Mouse (Mus musculus) midbrain, embryonic 14.5 days (tissue): ENCODE measurements around the gene Crnkl1. TPM values are rescaled to one million over a fixed set of nuclear protein-coding genes. Genes with fewer than 3 reads are reported as not detected.
A peak's percentile ranks its signal among the peaks of the same experiment; 100 is the strongest.
"Not testable (repeated sequence)": the region's sequence is repeated elsewhere in the genome, so short reads cannot be mapped to it uniquely, and the experiment has no call there.

Source experiments
- ATAC-seq: fragments of 200-750 bp; cut with Nextera tagmentation; 2 replicates; pipeline ENCODE4 v1.8.0; 2017; ENCODE audit warnings: moderate number of reproducible peaks, moderate library complexity; ENCODE audit not compliant: low FRiP score, low TSS enrichment
- DNase-seq: peaks from one replicate; pipeline ENCODE4 v3.0.0-alpha.2; 2015
- H3K27ac ChIP-seq: fragments of 300-500 bp; sonication (generic); replicated peaks from 2 replicates; pipeline ENCODE4 v1.5.1; 2014; ENCODE audit warnings: mild to moderate bottlenecking, low read depth, low read length, moderate library complexity
- H3K27me3 ChIP-seq: fragments of 300-500 bp; sonication (generic); 2 replicates; pipeline ENCODE4 v1.6.1; 2014; ENCODE audit warnings: low read length, control low read depth, mixed read lengths; ENCODE audit not compliant: control insufficient read depth, insufficient read depth
- H3K36me3 ChIP-seq: fragments of 300-500 bp; sonication (generic); 2 replicates; pipeline ENCODE4 v1.6.1; 2014; ENCODE audit warnings: low read length, control low read depth; ENCODE audit not compliant: control insufficient read depth, insufficient read depth
- H3K4me1 ChIP-seq: fragments of 300-500 bp; sonication (generic); 2 replicates; pipeline ENCODE4 v1.6.1; 2014; ENCODE audit warnings: mild to moderate bottlenecking, antibody characterized with exemption, low read length, control low read depth; ENCODE audit not compliant: control insufficient read depth, insufficient read depth
- H3K4me2 ChIP-seq: fragments of 300-500 bp; sonication (generic); 2 replicates; pipeline ENCODE4 v1.6.1; 2014; ENCODE audit warnings: mild to moderate bottlenecking, low read length, moderate library complexity
- H3K4me3 ChIP-seq: fragments of 300-500 bp; sonication (generic); replicated peaks from 2 replicates; pipeline ENCODE4 v1.5.1; 2014; ENCODE audit warnings: low read depth, low read length
- H3K9ac ChIP-seq: fragments of 300-500 bp; sonication (generic); replicated peaks from 2 replicates; pipeline ENCODE4 v1.6.1; 2014; ENCODE audit warnings: mild to moderate bottlenecking, low read length, moderate library complexity
- H3K9me3 ChIP-seq: fragments of 300-500 bp; sonication (generic); 2 replicates; pipeline ENCODE4 v1.6.1; 2016; ENCODE audit warnings: low read length, control low read depth, mixed read lengths; ENCODE audit not compliant: control insufficient read depth
- WGBS: fragments of 180-500 bp; shearing (Covaris S2); extraction: QIAGEN DNeasy Blood & Tissue Kit; methylation state at CpG from one replicate; pipeline ENCODE4 v1.1.7; 2014; 5-methylcytosine and 5-hydroxymethylcytosine counted together
- polyA plus RNA-seq: library from polyadenylated mRNA; unstranded; fragments of >200 nt; fragmentation: Nextera tagmentation; extraction: Ambion mirVana; gene quantifications from 2 replicates; pipeline ENCODE4 v1.2.1, GENCODE M21; 2014

Gene Crnkl1
- polyA plus RNA-seq, 1 experiment from 2014 or later, result 33.5 TPM

DNA sequence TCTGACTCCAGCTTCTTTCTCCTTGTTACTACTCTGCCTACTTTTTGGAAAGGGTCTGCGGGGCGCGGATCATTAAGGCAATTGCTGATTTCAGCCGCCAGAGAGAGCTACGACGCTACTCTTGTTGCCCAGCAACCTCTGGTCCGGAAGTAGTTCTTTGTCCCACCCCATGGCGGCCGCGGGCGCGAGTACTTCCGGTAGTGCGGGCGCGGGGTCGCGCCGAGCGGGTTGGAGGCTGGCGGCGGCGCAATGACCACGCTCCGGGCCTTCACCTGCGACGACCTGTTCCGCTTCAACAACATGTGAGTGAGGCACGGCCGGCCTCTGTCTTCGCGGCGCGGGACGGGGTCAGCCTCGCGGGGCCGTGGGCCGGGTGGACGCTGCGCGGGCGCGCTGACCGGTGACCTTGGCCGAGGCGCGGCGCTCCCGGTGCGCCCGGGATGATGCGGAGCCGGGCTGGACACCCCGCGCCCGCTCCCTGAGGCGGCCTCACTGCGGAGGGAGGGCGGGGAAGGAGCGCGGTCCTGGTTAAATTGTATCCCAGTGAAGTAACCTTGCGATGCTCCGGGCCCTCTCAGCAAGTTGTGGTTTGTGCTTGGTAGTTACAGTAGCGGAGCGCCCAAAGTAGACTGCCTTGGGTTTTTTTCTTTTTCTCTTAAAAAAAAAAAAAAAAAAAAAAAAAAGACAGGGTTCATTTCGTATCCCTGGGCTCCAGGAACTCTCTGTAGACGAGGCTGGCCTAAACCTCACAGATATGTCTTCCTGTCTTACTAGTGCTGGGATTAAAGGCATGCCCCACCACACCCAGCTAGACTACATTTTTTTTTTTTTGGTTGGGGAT, 31.5 kb downstream of the Crnkl1 start:
- peaks cover 13% of the 10 kb centered on the region for H3K4me1 ChIP-seq
- H3K9me3 ChIP-seq, result no peaks in the 10 kb centered on the region
- peak; percentile 97 for ATAC-seq
- under 1% methylated on average over 66 of the region's 68 CpGs for WGBS
- H3K27me3 ChIP-seq, result no peaks in the 10 kb centered on the region
- peak; percentile 96 for DNase-seq
- H3K4me3 ChIP-seq, result peak overlapping the region; percentile 97
- peak overlapping the region; percentile 80 for H3K27ac ChIP-seq
- H3K4me2 ChIP-seq, result peak overlapping the region; percentile 64
- H3K9ac ChIP-seq, result peak overlapping the region; percentile 90
- peaks cover 6% of the 10 kb centered on the region; the same call in 1 of the 2 replicates for H3K36me3 ChIP-seq

DNA sequence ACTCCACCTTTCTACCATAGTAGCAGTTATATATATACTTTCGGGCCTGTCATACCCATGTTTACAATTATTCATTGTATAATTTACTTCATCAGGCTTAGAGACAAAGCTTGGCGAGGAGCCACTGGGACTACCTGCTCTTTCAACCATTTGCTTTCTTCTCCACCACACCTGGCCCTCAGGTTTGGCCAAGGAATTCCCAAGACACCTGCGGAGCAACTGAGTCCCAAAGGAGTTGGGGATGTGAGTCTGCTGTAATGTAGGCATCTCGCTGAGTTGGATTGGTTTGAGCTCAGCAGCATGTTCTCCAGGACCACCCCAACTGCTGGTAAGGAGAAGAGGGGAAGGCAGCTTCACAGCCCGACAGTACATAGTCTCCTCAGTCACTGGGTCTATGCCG, 33.0 kb downstream of the Crnkl1 start, which contains the start of gene Naa20:
TSS of gene Naa20 (plus strand) at position 239 of the 400 bp plus-strand sequence.
- 90% methylated on average over 6 of the region's 6 CpGs for WGBS
- peaks cover 13% of the 10 kb centered on the region for H3K4me1 ChIP-seq
- H3K36me3 ChIP-seq, result peaks cover 1% of the 10 kb centered on the region; the same call in 1 of the 2 replicates
- H3K4me3 ChIP-seq, result peak within 1 kb of the TSS; percentile 97
- H3K9ac ChIP-seq, result no peak within 1 kb of the TSS
- ATAC-seq (no peak), DNase-seq (no peak)
- no peaks in the 10 kb centered on the region for H3K9me3 ChIP-seq
- H3K27me3 ChIP-seq, result no peaks in the 10 kb centered on the region
- H3K4me2 ChIP-seq, result peak within 1 kb of the TSS; percentile 64
- H3K27ac ChIP-seq, result no peak within 1 kb of the TSS

DNA sequence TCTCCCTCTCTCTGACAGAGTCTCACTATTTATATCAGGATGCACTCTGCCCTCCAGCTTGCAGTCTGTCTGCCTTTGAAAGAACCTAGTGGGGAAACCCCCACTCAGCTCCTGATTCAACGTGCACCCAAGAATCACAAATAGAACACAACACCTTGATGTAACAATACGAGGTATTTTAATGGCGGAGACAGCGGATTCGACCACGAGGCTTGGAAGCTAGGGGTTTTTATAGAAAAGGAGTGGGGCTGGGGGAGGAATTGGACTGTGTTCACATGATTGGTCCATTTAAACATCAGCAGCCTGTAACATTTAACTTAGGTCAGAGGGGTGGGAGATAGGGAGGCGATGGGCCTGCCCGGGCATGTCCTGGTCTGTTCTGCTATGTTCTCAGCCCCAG, 34.5 kb downstream of the Crnkl1 start:
- DNase-seq, H3K36me3 ChIP-seq, ATAC-seq, H3K27me3 ChIP-seq, H3K9ac ChIP-seq, H3K9me3 ChIP-seq, H3K4me2 ChIP-seq, H3K4me3 ChIP-seq, H3K27ac ChIP-seq: not testable (repeated sequence)
- H3K4me1 ChIP-seq, result peaks cover 13% of the 10 kb centered on the region
- 82% methylated on average over 6 of the region's 8 CpGs for WGBS

- 84% methylated on average over 9 of the region's 9 CpGs for WGBS
Observed at GRCm38 (mm10) chr2:145898106-145898505, 36.7 kb downstream of the Crnkl1 start.

GRCm38 (mm10) chr2:145893756-145894155, 41.1 kb downstream of the Crnkl1 start:
- no peak overlapping the region for H3K9ac ChIP-seq
- WGBS, result 99% methylated on average over 6 of the region's 6 CpGs
- H3K4me2 ChIP-seq, result no peak overlapping the region
- ATAC-seq (no peak), DNase-seq (no peak)
- H3K27ac ChIP-seq, result no peak overlapping the region
- no peaks in the 10 kb centered on the region for H3K36me3 ChIP-seq
- H3K4me3 ChIP-seq, result no peak overlapping the region
- no peaks in the 10 kb centered on the region for H3K27me3 ChIP-seq
- no peaks in the 10 kb centered on the region for H3K9me3 ChIP-seq
- H3K4me1 ChIP-seq, result no peaks in the 10 kb centered on the region

More at GRCm38 (mm10) chr2:145898106-145898505, 36.7 kb downstream of the Crnkl1 start:
- Histone ChIP-seq H3K4me1 (no peaks in the 10 kb centered on the region), H3K9me3 (no peaks in the 10 kb centered on the region), H3K9ac (no peak overlapping the region), H3K4me3 (no peak overlapping the region), H3K36me3 (no peaks in the 10 kb centered on the region), H3K4me2 (no peak overlapping the region), H3K27me3 (no peaks in the 10 kb centered on the region), H3K27ac (no peak overlapping the region)
- ATAC-seq (no peak), DNase-seq (no peak)

- Histone ChIP-seq H3K4me1 (no peaks in the 10 kb centered on the region), H3K4me3 (no peak overlapping the region), H3K9ac (no peak overlapping the region), H3K27ac (no peak overlapping the region), H3K27me3 (no peaks in the 10 kb centered on the region), H3K4me2 (no peak overlapping the region), H3K36me3 (peaks cover 5% of the 10 kb centered on the region; the same call in 1 of the 2 replicates), H3K9me3 (no peaks in the 10 kb centered on the region)
- DNase-seq (no peak), ATAC-seq (no peak)
- WGBS, result 97% methylated on average over 2 of the region's 2 CpGs
Observed at GRCm38 (mm10) chr2:145890571-145890970, 44.2 kb downstream of the Crnkl1 start.

GRCm38 (mm10) chr2:145888766-145889480, 45.9 kb downstream of the Crnkl1 start:
- no peak for ATAC-seq
- WGBS, result 82% methylated on average over 6 of the region's 6 CpGs

GRCm38 (mm10) chr2:145887937-145888765, 46.7 kb downstream of the Crnkl1 start:
- Histone ChIP-seq H3K27me3 (no peaks in the 10 kb centered on the region), H3K4me1 (no peaks in the 10 kb centered on the region), H3K4me2 (no peak overlapping the region), H3K27ac (no peak overlapping the region), H3K9me3 (no peaks in the 10 kb centered on the region), H3K4me3 (no peak overlapping the region), H3K9ac (no peak overlapping the region), H3K36me3 (peaks cover 11% of the 10 kb centered on the region; the same call in 1 of the 2 replicates)
- DNase-seq, result peak; percentile 21
- ATAC-seq, result no peak
- WGBS, result 76% methylated on average over 14 of the region's 14 CpGs

More at GRCm38 (mm10) chr2:145888766-145889480, 45.9 kb downstream of the Crnkl1 start:
- Histone ChIP-seq H3K4me2 (no peak overlapping the region), H3K9me3 (no peaks in the 10 kb centered on the region), H3K36me3 (peaks cover 8% of the 10 kb centered on the region; the same call in 1 of the 2 replicates), H3K27me3 (no peaks in the 10 kb centered on the region), H3K9ac (no peak overlapping the region), H3K4me3 (no peak overlapping the region), H3K4me1 (no peaks in the 10 kb centered on the region), H3K27ac (no peak overlapping the region)
- no peak for DNase-seq
